Mouse (Mus musculus): ENCODE measurements around the gene Gtf2f2.
"Not testable (repeated sequence)": the region's sequence is repeated elsewhere in the genome, so short reads cannot be mapped to it uniquely, and the experiment has no call there.

The Gtf2f2 gene

DNA sequence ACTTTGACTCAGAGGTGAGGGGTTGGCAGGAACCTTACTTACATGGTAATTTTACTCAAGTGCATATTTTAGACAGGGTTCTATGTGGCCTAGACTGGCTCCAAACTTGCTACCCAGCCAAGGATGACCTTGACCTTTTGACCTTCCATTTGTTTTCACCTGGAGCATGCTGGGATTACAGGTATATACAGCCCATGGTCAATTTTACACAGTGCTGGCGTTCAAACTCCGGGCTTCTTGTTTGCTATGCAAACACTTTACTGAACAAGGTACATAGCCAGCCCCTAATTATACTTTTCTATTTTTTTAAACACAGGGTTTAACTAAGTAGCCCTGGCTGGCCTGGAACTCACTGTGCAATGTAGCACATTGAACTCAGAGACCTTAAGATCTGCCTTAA is 98.0 kb downstream of the Gtf2f2 start:
- no peak for DNase-seq (ENCODE audit: low read depth, low spot score)

DNA sequence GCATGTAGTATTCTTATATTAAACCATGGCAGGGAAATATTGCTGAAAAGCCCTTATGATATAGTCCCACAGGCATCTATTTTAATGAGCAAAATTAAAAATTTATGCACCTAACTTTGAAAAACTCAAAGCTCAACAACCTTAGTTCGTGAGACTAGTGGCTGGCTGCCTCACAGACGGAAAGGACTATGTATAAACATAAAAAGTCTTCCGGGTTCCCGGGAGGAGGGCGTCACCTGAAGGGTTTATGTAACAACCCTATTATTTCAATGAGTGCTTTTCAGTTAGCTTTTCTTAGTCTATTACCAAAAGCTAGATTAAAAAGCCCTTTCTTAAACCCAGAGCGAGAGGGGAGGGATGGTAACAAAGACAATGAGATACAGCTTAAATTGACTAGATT is 98.7 kb downstream of the Gtf2f2 start:
- no peak for DNase-seq (ENCODE audit: low read depth, low spot score)

DNA sequence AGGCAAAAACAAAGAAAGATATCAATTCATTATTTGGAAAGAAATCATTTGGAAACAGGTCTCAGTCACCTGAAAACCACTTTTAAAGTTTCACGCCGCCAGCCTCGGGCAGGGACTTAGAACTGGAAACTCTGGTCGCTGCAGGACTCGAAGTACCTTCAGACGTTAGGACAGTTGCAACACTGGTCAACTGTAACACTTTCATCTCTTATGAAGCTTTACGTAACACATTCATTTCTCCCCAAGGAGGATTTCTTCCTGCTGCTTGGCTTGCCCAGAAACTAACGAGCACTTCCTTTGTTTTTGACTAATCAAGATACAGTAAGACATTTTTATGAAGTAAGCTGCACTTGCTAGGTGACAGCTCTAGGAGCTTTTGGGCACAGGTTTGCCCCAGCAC is 103.7 kb downstream of the Gtf2f2 start:
- DNase-seq (ENCODE audit: low read depth, low spot score) = no peak

DNA sequence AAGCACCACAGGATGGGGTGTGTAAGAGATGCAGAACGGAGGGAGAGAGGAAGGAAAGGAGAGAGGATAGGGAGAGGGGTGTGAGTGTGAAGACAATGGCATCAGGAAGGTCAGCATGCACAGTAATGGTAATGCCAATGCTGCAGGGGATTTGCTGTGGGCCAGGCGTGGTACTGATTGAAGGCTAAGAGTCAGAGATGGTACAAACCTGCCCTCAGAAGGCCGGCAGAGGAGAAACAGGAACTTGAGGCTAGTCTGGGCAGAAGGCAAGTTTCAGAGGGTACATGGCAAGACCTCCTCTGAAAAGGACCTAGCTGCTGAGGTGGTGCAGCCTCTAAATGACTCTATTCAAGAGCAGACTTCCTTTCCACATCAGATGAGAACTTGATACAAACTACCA is 105.7 kb downstream of the Gtf2f2 start:
- DNase-seq (ENCODE audit: low read depth, low spot score) = no peak

DNA sequence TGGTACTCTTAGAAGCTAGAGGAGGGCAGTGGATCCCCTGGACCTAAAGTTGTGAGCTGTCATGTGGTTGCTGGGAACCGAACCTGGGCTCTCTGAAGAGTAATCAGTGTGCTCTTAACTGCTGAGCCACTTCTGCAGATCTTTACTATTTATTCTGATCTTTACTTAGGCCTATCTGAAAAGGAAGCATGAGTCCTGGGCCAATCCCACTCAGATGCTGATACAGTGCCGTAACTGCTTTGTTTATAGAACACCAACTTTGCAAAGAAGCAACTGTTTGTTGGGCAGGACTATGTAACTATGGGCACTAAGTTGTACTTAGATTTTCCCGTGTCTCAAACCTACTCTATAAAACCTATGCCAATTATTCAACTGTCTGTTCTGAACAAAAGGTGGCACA is 107.5 kb downstream of the Gtf2f2 start:
- DNase-seq (ENCODE audit: low read depth, low spot score) = no peak

DNA sequence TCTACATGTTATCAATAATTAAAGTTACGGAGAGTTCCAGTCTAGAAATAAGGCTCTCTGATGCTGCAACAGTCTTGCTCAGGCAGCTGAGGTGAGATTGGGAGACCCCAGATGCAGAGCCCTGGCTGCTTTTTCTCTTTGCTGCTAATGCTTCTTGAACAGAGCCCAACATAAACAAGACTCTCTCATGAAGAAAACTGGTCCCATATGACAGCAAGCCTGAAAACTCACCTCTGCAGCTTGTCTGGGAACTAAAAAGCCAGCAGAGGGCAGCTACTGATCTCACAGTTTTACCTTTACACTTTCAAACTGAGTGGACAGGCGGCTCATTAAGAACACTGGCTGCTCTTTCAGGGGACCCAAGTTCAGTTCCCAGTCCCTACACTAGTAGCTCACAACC is 108.7 kb downstream of the Gtf2f2 start:
- no peak for DNase-seq (ENCODE audit: low read depth, low spot score)

DNA sequence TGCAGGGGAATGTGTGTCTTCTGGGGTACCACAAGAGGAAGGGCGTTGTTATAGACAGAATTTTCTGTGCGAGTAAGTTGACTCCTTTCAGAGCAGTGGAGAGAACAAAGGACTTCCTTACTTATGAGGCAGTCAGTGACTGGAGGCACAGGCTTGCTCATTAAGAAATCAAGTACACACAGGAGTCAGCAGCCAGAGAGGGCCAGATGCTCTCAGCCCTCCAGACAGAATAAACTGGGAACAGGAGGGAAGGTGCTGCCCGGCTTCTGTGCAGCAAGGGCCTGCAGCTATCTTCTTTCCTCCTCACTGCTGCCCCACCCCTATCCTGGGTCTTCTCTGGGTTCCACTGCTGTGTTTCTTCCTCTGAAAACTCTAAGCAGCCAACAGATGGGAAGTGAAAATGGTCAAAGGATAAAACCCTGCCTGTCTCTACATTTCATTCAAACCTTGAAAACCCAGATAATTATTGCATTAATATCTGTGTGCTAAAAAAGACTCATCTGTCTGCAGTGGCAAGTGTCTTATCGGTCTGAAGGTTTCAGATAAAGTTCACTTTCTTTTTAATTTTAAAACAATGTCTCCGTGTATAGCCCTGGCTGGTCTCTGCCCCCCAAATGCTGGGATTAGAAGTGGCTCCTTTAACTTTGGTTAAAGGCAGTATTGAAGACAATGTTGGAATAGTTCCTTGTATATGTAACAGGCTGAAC is 109.7 kb downstream of the Gtf2f2 start:
- DNase-seq (ENCODE audit: low read depth, low spot score) = no peak

DNA sequence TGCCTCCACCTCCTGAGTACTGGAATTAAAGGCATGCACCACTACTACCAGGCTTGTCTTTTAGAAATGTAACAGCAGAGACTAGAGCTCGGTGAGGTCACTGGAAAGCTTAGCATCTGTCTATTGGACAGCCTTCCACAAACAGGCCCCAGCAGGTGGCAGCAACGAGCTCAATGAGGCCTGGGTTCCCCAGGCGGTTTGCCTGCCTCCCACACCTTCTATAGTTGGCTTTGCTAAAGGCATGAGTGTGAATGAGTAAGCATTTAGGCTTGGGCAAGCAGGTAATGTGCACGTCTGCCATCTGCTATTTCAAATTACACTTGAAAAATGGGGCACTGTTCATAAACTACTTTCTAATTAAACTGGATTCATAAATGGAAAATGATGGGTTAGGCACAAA is 111.1 kb downstream of the Gtf2f2 start:
- DNase-seq (ENCODE audit: low read depth, low spot score) = peak; percentile 78

DNA sequence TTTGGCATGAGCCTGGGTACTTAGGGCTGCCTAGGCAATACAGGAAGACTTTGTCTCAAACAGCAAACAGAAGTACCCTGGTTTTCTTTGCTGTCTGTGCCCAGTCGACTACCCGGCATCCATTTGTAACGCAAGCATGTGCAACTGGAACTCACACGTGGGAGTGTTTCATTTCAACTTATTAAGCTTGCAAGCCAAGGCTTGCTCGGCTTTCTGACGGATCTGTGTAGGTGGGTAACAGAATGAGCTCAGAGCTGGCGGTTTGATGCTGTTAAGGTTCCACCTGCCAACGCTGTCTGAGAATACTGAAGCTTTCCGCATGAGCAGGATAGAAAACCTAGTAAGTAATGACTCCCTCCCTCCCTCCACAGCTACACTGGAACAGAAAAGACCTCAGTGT is 118.5 kb downstream of the Gtf2f2 start:
- DNase-seq (ENCODE audit: low read depth, low spot score) = no peak

DNA sequence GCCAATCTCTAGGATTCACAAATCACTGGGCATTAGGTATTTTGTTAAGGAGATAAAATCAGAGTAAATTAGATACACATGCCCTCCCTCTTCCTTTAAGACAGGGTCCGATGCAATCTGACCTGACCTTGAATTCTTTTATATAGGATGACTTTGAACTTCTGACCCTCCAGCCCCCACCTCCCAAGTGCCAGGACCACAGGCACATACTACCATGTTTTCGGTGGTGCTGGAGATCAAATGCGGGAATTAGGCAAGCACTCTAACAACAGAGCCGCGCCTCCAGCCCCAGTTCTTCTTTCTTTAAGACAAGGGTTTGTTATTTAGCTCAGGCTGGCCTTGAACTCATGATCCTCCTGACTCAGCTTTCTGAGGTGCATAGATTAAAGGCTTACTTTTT is 126.8 kb downstream of the Gtf2f2 start:
- no peak for DNase-seq (ENCODE audit: low read depth, low spot score)

DNA sequence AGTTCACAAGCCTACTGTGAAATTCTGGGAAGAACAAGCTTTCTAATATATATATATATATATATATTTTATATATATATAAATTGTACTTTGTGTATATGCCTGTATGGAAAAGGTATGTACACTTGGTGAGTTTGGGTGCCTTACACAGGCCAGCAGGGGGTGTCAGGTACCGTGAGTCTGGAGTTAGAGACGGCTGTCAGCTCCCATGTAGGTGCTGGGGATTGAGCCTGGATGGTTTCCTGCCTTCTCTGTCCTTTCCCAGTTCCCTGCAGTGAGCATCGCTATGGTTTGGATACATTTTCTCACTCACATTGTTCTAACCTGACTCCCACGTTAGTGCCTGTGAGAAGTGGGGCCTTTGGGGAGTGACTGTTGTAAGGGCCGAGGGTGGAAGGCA is 127.3 kb downstream of the Gtf2f2 start:
- no peak for DNase-seq (ENCODE audit: low read depth, low spot score)

DNA sequence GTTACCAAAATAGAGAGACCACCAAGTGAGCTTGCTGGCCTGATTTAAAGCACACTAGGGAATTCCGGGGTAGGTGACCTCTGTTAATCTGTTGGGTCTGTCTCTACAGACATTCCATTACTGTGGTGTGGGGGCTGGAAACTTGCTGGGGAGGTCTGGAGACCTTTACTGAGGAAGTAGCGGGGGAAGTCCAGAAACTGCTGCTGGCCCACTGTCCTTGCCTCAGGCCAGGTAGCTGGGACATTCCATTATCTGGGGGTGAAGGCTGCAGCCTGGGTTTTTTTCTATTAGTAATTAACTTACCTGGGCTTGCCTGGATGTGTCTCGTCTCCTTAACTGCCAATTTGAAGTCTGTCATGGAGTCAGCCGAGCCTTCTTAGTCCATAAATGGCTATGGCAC is 128.8 kb downstream of the Gtf2f2 start:
- DNase-seq (ENCODE audit: low read depth, low spot score) = no peak

DNA sequence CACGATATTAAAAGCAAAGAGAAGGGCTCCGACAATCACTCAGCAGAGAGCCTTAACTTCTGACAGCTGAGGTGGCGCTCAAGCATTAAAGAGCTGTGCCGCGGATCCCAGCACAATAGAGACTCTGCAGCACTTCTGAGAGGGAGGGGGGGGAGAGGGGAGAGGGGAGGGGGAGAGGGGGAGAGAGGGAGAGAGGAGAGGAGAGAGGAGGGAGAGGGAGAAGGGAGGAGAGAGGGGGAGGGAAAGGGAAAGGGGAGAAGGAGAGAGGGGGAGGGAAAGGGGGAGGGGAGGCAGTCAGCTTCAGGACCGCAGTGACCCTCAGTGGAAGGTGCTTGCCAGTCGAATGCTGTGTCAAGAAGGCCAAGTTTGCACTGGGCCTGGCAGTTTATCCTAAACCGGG is 131.7 kb downstream of the Gtf2f2 start:
- DNase-seq (ENCODE audit: low read depth, low spot score) = no peak

DNA sequence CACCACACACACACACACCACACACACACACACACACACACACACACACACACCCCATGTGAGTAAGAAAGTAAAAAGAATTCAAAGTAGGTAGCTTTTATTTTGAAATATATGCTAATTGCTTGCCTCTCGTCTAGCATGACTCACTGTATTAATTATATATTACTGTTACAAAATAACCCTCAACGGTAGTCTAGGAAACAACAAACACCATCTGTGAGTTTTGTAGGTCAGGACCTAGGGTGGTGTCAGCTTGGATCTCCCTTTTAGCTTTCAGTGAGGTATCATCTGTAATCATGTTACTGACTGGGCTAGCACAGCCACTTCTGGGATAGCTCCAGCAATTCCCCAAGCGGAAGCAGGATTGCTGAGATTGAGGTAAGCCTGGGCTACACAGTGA is 133.4 kb downstream of the Gtf2f2 start:
- no peak for DNase-seq (ENCODE audit: low read depth, low spot score)

DNA sequence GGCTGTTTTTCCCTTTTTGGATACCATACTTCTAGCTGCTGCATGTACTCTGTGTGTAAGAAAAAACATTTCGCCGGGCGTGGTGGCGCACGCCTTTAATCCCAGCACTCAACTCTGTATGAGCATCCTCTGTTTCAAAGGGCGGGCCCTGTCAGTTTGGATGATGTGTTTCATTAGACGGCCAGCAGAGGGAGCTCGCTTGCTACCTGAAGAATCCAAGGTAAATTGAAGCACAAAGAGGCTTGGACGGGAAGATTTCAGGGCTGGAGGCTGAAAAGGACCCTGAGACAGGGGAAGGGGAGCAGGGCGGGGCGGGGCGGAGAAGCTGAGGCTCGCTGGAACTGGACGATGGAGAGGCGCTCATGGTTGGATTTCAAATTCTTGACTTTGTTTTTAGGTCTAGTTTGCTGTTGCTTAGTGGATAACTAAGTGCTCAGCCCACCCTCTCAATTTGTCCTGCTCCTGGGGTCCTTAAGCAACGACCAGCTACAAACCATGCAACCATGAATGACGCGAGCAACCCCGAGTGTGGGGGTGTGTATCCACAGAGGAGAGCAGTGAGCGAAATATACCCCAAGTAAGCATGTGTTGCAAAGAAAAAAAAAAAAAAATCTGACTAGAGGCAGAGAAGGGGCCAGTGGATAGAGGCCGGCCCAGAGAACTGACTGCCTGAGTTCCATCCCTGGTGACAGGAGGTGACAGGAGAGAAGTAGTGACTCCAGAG is 134.2 kb downstream of the Gtf2f2 start:
- DNase-seq (ENCODE audit: low read depth, low spot score) = peak; percentile 79

DNA sequence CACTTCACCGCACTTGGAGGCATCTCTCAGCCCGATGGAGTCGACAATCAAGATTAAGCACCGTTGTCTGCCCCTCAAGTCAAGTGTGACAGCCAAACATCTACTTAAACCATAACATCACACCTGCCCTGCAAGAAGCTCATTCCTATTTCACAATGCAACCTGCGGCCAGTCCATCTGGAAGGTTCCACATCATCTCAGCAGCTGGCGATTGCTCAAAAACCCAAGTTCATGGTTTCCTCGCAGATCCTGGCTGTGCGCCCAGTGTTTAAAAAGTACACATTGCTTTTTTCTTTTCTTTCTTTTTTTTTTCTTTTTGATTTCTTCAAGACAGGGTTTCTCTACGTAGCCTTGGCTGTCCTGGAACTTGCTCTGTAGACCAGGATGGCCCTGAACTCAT is 137.1 kb downstream of the Gtf2f2 start:
- DNase-seq (ENCODE audit: low read depth, low spot score) = no peak

DNA sequence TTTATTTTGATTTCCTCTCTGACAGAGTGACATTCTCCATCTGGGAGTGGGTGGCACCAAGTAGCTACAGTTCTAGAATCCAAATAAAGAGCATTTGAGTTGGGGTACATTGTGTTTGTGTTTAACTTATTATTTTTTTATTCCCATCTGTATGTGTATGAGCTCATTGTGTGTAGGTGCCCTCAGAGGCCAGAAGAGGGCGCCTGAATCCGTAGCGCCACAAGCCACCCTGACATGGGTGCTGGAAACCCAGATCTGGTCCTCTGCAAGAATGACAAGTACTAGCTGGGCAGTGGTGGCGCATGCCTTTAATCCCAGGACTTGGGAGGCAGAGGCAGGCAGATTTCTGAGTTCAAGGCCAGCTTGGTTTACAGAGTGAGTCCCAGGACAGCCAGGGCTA is 138.9 kb downstream of the Gtf2f2 start:
- no peak for DNase-seq (ENCODE audit: low read depth, low spot score)

DNA sequence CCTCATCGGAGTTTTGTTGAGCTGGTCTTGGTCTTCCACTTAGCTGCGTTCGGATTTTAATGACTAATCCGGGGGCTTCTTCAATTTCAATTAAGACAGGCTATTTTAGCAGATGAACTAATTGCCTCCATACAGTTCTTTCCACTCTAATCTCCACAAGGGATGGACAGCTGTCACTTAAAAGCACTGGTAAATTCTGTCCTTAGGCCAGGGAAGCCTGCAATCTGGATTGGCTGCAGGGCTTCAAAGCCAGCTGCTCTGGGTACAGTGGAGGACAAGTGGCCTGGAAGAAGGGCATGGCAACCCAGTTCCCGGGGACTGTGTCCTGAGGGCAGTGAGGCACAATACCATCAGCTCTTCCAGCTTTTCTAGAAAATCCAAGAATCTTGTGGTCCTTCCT is 139.6 kb downstream of the Gtf2f2 start:
- DNase-seq (ENCODE audit: low read depth, low spot score) = peak; percentile 51

DNA sequence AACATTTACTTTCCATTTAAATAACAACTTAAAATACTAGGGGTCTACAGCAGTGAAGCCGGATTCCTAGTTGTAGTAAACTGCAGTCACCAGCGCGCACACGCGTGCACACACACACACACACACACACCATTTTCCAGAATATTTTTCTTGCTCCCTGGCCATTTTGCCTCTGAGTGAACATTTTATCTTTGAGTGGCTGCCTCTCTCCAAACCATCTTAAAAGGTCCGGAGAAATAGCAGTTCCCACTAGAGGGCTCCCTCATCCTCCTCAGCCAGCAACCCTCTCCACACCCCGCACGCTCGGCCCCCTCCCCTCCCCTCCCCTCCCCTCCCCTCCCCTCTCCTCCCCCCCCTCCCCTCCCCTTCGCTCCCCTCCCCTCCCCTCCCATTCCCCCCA is 140.0 kb downstream of the Gtf2f2 start:
- peak; percentile 51 for DNase-seq (ENCODE audit: low read depth, low spot score)

DNA sequence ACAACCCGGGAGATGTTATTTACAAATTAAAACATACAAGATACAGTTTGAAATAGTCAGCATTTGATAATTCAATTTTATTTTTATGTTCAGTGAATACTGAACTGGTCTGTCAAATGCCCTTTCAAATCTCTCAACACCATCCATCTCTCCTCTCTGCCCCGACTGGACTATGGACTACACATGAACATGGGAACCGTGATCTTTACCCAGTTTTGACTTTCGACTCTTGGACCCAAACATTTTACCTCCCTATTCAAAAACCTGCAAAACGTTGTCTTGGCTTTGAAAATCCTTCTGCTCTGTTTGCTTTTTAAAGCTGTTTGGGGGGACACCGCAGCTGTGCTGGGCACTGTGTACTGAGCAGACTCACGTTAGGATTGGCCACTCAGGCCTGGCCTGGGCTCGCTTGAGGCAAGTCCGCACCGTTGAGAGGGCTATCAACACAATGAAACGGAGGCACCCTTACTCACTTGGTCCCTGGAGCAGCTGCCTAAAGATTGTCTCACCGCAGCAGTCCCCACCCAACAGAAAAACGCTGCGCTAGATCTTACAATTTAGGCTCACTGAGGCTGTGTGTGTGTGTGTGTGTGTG is 140.8 kb downstream of the Gtf2f2 start:
- DNase-seq (ENCODE audit: low read depth, low spot score) = no peak

DNA sequence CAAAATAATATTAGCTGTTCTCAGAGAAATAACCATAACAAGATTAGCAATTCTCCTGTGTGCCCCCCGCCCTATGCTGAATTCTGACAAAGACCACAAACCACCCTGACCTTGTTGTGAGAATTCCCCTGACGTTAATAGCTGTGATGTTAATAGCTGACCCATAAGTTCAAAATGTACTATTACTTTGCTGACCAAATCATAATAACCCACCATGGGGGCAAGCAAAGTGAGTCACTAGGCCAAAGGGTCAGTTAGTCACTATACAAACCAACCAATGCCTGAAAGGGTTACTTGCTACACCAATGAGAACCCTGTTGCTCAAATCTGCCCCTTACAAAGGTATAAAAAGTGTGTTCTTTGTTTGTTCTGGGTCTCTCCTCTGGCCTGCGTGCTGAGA is 142.6 kb downstream of the Gtf2f2 start:
- not testable (repeated sequence) for DNase-seq (ENCODE audit: low read depth, low spot score)

DNA sequence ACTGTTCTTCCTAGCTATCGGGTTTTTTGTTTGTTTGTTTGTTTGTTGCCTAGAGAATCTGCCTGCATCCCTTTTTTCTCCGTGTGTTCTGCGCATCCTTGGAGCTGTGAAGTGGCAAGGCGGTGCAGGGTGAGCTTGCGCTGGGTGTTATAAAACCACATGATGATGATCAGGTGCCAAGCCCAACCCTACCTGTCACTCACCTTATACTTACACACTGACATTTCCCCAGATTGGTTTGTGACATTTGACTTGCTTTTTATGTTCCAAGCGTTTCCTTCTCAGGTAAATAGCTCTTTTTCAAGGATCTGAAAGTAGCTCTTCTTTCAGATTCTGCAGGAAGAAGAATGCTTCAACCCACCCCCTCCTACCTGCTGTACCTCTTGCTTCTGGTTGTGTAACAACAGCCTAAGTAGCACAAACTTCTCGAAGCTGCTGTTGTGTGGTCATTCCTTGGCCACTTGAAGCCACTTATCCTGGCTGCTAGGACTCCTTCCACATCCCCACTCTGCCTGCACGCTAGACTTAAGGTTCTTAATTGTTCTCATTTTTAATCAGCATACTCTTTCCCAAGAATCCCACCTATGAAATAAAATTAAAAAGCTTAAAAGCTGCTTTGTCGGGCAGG is 143.8 kb downstream of the Gtf2f2 start:
- DNase-seq (ENCODE audit: low read depth, low spot score) = no peak

Data from retina, postnatal 7 days (tissue).